9 mouse cellular contexts compared by ENCODE assay signal in genomic region chrX:8017142-8017541, GRCm38 (mm10). TPM values are rescaled to one million over a fixed set of nuclear protein-coding genes. Genes with fewer than 3 reads are reported as not detected.
DNase-seq lines count a peak whose midpoint lies in the region; ATAC-seq lines count a peak whose summit lies in the region.
"Had no signal": no experiment of that assay in that cellular context is flagged by ENCODE, and none has a peak within 500 bp of the region (broad histone marks: within the 10 kb centered on the region; RNA-seq: fewer than 3 reads in every experiment).

No protein-coding gene starts in this region.

- H3K4me2 ChIP-seq in forebrain, embryonic 11.5 days (ENCODE audit: low read depth, low read length, severe bottlenecking) = no peak overlapping the region
- no peak overlapping the region for H3K4me2 ChIP-seq in forebrain, embryonic 15.5 days (replicated peaks)
- no peak overlapping the region for H3K4me2 ChIP-seq in midbrain, embryonic 15.5 days

- H3K9me3 ChIP-seq in forebrain, embryonic 11.5 days (ENCODE audit: control insufficient read depth, low read length) = no peaks in the 10 kb centered on the region
- H3K9me3 ChIP-seq in forebrain, embryonic 15.5 days = no peaks in the 10 kb centered on the region
- H3K9me3 ChIP-seq in midbrain, embryonic 10.5 days (replicated peaks) = no peaks in the 10 kb centered on the region
- no peaks in the 10 kb centered on the region for H3K9me3 ChIP-seq in midbrain, embryonic 15.5 days

- DNase-seq in forebrain, embryonic 11.5 days (ENCODE audit: low spot score) = peak; percentile 58
- peak; percentile 50 for DNase-seq in midbrain, embryonic 10.5 days (ENCODE audit: low spot score)
- peak; percentile 40 to 60 for DNase-seq in adrenal gland, postnatal 36 days
- peak; percentile 16 for DNase-seq in fibroblast of lung, adult 2 months (ENCODE audit: low read depth)
- DNase-seq in lung, postnatal 10 days = peak; percentile 17
- DNase-seq in telencephalon, adult 2 months (ENCODE audit: low read depth, low spot score) = peak; percentile 6

- no peak overlapping the region for H3K9ac ChIP-seq in forebrain, embryonic 11.5 days (ENCODE audit: low read length)
- H3K9ac ChIP-seq in forebrain, embryonic 15.5 days (replicated peaks) = no peak overlapping the region
- no peak overlapping the region for H3K9ac ChIP-seq in midbrain, embryonic 15.5 days

- H3K36me3 ChIP-seq in forebrain, embryonic 11.5 days (ENCODE audit: control insufficient read depth, insufficient read depth, low read length) = no peaks in the 10 kb centered on the region
- H3K36me3 ChIP-seq in forebrain, embryonic 15.5 days = no peaks in the 10 kb centered on the region
- H3K36me3 ChIP-seq in midbrain, embryonic 10.5 days = no peaks in the 10 kb centered on the region
- H3K36me3 ChIP-seq in midbrain, embryonic 15.5 days (replicated peaks) = no peaks in the 10 kb centered on the region

- 0 out of 2 replicates have a peak, but pooled peaks cover 1% of the 10 kb centered on the region for H3K4me1 ChIP-seq in forebrain, embryonic 11.5 days (replicated peaks; ENCODE audit: control insufficient read depth, insufficient read depth, low read length)
- peaks cover 3% of the 10 kb centered on the region; the same call in 1 of the 2 replicates for H3K4me1 ChIP-seq in forebrain, embryonic 15.5 days
- peaks cover 14% of the 10 kb centered on the region for H3K4me1 ChIP-seq in midbrain, embryonic 10.5 days
- H3K4me1 ChIP-seq in midbrain, embryonic 15.5 days = no peaks in the 10 kb centered on the region

- no peak overlapping the region for H3K27ac ChIP-seq in forebrain, embryonic 11.5 days (ENCODE audit: low read depth, low read length)
- H3K27ac ChIP-seq in forebrain, embryonic 15.5 days (replicated peaks) = no peak overlapping the region
- no peak overlapping the region for H3K27ac ChIP-seq in midbrain, embryonic 10.5 days (replicated peaks)
- H3K27ac ChIP-seq in midbrain, embryonic 15.5 days = no peak overlapping the region

- H3K27me3 ChIP-seq in forebrain, embryonic 11.5 days (ENCODE audit: control insufficient read depth, insufficient read depth, low read length) = no peaks in the 10 kb centered on the region
- H3K27me3 ChIP-seq in forebrain, embryonic 15.5 days = no peaks in the 10 kb centered on the region
- no peaks in the 10 kb centered on the region for H3K27me3 ChIP-seq in midbrain, embryonic 10.5 days (ENCODE audit: low read depth, poor library complexity, severe bottlenecking)
- H3K27me3 ChIP-seq in midbrain, embryonic 15.5 days (replicated peaks) = no peaks in the 10 kb centered on the region

- WGBS in forebrain, embryonic 11.5 days = 14% methylated on average over 5 of the region's 5 CpGs
- whole genome bisulfite sequencing in forebrain, embryonic 15.5 days = 11% methylated on average over 5 of the region's 5 CpGs
- WGBS in midbrain, embryonic 10.5 days = 12% methylated on average over 5 of the region's 5 CpGs
- WGBS in midbrain, embryonic 15.5 days = 12% methylated on average over 5 of the region's 5 CpGs

- no peak for ATAC-seq in forebrain, embryonic 11.5 days (replicated peaks; ENCODE audit: low FRiP score)
- ATAC-seq in forebrain, embryonic 15.5 days (replicated peaks) = no peak
- ATAC-seq in midbrain, embryonic 15.5 days (replicated peaks) = no peak

- H3K4me3 ChIP-seq in forebrain, embryonic 11.5 days (ENCODE audit: low read depth, low read length) = no peak overlapping the region
- no peak overlapping the region for H3K4me3 ChIP-seq in forebrain, embryonic 15.5 days
- H3K4me3 ChIP-seq in midbrain, embryonic 10.5 days = no peak overlapping the region
- H3K4me3 ChIP-seq in midbrain, embryonic 15.5 days = no peak overlapping the region

RNA-seq across cellular contexts. Expression of gene Glod5, which starts 1.1 kb away (rescaled TPM):
- polyA plus RNA-seq in forebrain, embryonic 11.5 days (2014; fragmentation: Nextera tagmentation; extraction: Ambion mirVana) = not detected in 2 replicates
- 0.29 and 0.36 TPM in 2 replicates for polyA plus RNA-seq in forebrain, embryonic 15.5 days (2015; fragmentation: Nextera tagmentation; extraction: Ambion mirVana)
- polyA plus RNA-seq in midbrain, embryonic 10.5 days (2016; fragmentation: Nextera tagmentation; extraction: Ambion mirVana) = 0.54 and 0.56 TPM in 2 replicates
- polyA plus RNA-seq in midbrain, embryonic 15.5 days (2015; fragmentation: Nextera tagmentation; extraction: Ambion mirVana) = 0.27 and 0.46 TPM in 2 replicates
- not detected for total RNA-seq in adrenal gland, postnatal 36 days (2021)

RNA-seq across cellular contexts. Expression of gene Gata1, which starts 39.3 kb away (rescaled TPM):
- 5.4 and 5.6 TPM in 2 replicates for polyA plus RNA-seq in forebrain, embryonic 11.5 days (2014; fragmentation: Nextera tagmentation; extraction: Ambion mirVana)
- 0.09 and 0.15 TPM in 2 replicates for polyA plus RNA-seq in forebrain, embryonic 15.5 days (2015; fragmentation: Nextera tagmentation; extraction: Ambion mirVana)
- polyA plus RNA-seq in midbrain, embryonic 10.5 days (2016; fragmentation: Nextera tagmentation; extraction: Ambion mirVana) = 5.4 and 7.8 TPM in 2 replicates
- polyA plus RNA-seq in midbrain, embryonic 15.5 days (2015; fragmentation: Nextera tagmentation; extraction: Ambion mirVana) = 0.12 and 0.42 TPM in 2 replicates
- total RNA-seq in adrenal gland, postnatal 36 days (2021) = under 1 TPM in 1 of 2 experiments, not detected in 1; 0.26 TPM
- total RNA-seq: layer of hippocampus, postnatal 36 days had no signal

RNA-seq across cellular contexts. Expression of gene Suv39h1, which starts 57.4 kb away (rescaled TPM):
- 96.1 and 99.7 TPM in 2 replicates for polyA plus RNA-seq in forebrain, embryonic 11.5 days (2014; fragmentation: Nextera tagmentation; extraction: Ambion mirVana)
- polyA plus RNA-seq in forebrain, embryonic 15.5 days (2015; fragmentation: Nextera tagmentation; extraction: Ambion mirVana) = 50.2 and 50.9 TPM in 2 replicates
- polyA plus RNA-seq in midbrain, embryonic 10.5 days (2016; fragmentation: Nextera tagmentation; extraction: Ambion mirVana) = 95.8 and 99.4 TPM in 2 replicates
- polyA plus RNA-seq in midbrain, embryonic 15.5 days (2015; fragmentation: Nextera tagmentation; extraction: Ambion mirVana) = 40.7 and 42.0 TPM in 2 replicates
- total RNA-seq in adrenal gland, postnatal 36 days (2021) = 10 to 100 TPM; 11.0 to 15.1 TPM

Comparison
In these comparisons a context has a peak if more than half of its experiments do, and no peak if none do; other contexts are left out.
1. DNase-seq: peak in every context shown above with its lines; median percentile 58 in forebrain, embryonic 11.5 days; 50 in midbrain, embryonic 10.5 days; 50 in adrenal gland, postnatal 36 days; 17 in lung, postnatal 10 days; 16 in fibroblast of lung, adult 2 months; 6 in telencephalon, adult 2 months.